Mouse (Mus musculus) brain, embryonic 14.5 days (tissue): Measurements from ENCODE around the gene Dpm3.

Experiments
- CTCF ChIP-seq: fragments of 200-500 bp; IDR thresholded peaks from 2 replicates; pipeline ENCODE4 v1.5.1; 2012; ENCODE audit warnings: inconsistent platforms, mild to moderate bottlenecking, moderate library complexity, borderline replicate concordance; ENCODE audit not compliant: insufficient read depth, insufficient read length; ENCODE audit errors: extremely low read depth
- POLR2A ChIP-seq: fragments of 200-500 bp; IDR thresholded peaks from 2 replicates; pipeline ENCODE4 v1.6.1; 2012; ENCODE audit warnings: mild to moderate bottlenecking, inconsistent platforms, borderline replicate concordance; ENCODE audit not compliant: poor library complexity, insufficient read depth, insufficient read length, severe bottlenecking; ENCODE audit errors: extremely low read depth

DNA sequence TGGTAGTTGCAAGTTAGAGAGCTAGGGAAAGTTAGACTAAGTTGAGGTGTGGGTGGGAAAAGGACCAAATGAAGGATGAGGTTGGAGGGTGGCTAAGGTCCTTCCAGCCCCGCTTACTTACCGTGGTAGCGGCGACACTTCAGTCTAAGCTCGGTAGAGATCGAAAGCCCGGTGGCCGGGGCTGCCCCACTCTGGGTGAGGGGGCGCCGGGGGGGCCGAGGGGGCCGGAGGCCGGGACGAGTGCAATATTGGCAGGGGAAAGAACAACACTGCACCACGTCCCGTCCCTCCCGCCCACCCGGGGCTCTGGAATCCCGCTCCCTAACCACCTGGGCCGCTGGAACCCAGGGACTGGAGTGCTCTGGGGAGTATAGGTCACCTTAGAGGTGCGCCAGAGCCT, 32.3 kb upstream of the Dpm3 start, which contains the start of gene Mtx1:
- TF ChIP-seq CTCF: no peak
- no peak for TF ChIP-seq POLR2A
